Mouse (Mus musculus): ENCODE data around the gene Ckap5.
"Not testable (repeated sequence)": the region's sequence is repeated elsewhere in the genome, so short reads cannot be mapped to it uniquely, and the experiment has no call there.

GRCm38 (mm10) chr2:91609370-91609769 is 82.8 kb downstream of the Ckap5 start:
- TF ChIP-seq CTCF (IDR thresholded peaks at IDR 0.05; ENCODE audit: borderline replicate concordance, insufficient read depth, low read length); POLR2A (IDR thresholded peaks at IDR 0.05; ENCODE audit: low read depth, low read length): not testable (repeated sequence)

Data from embryonic fibroblast, embryonic 13.5 days (primary cell).